Mouse (Mus musculus) ZHBTc4 (cell line): Measurements from ENCODE around the gene Robo4.

Experiments
- DNase-seq: peaks from one replicate; pipeline ENCODE4 v3.0.0-alpha.2; 2011; ENCODE audit warnings: low read depth, low spot score

Robo4 gene

GRCm38 (mm10) chr9:37402501-37402900, 804 bp downstream of the Robo4 start:
- no peak for DNase-seq

- no peak for DNase-seq
Measured at GRCm38 (mm10) chr9:37403011-37403410, 1.3 kb downstream of the Robo4 start.

- DNase-seq = peak; percentile 70
Measured at GRCm38 (mm10) chr9:37406372-37406771, 4.7 kb downstream of the Robo4 start.

GRCm38 (mm10) chr9:37407850-37408502, 6.3 kb downstream of the Robo4 start:
- DNase-seq = peak; percentile 56

GRCm38 (mm10) chr9:37409698-37410445, 8.2 kb downstream of the Robo4 start:
- DNase-seq = no peak

- DNase-seq = no peak
Measured at GRCm38 (mm10) chr9:37412989-37413388, 11.3 kb downstream of the Robo4 start.

GRCm38 (mm10) chr9:37414666-37415065, 13.0 kb downstream of the Robo4 start:
- no peak for DNase-seq

- DNase-seq = no peak
Measured at GRCm38 (mm10) chr9:37418791-37419190, 17.1 kb downstream of the Robo4 start.

GRCm38 (mm10) chr9:37420676-37421075, 19.0 kb downstream of the Robo4 start:
- DNase-seq = peak; percentile 98

GRCm38 (mm10) chr9:37421239-37421638, 19.5 kb downstream of the Robo4 start:
- peak; percentile 40 for DNase-seq

- DNase-seq = peak; percentile 18
Measured at GRCm38 (mm10) chr9:37429326-37429725, 27.6 kb downstream of the Robo4 start.

- DNase-seq = peak; percentile 93
Measured at GRCm38 (mm10) chr9:37430582-37430981, 28.9 kb downstream of the Robo4 start.

- DNase-seq = peak; percentile 52
Measured at GRCm38 (mm10) chr9:37432026-37432666, 30.4 kb downstream of the Robo4 start.

GRCm38 (mm10) chr9:37432720-37433421, 31.2 kb downstream of the Robo4 start, which contains the start of gene Robo3:
TSS of gene Robo3 (minus strand) at chr9:37433246.
- DNase-seq = peak; percentile 34

GRCm38 (mm10) chr9:37433823-37434560, 32.3 kb downstream of the Robo4 start:
- DNase-seq = no peak

- no peak for DNase-seq
Measured at GRCm38 (mm10) chr9:37434932-37435331, 33.2 kb downstream of the Robo4 start.

GRCm38 (mm10) chr9:37435616-37436015, 33.9 kb downstream of the Robo4 start:
- DNase-seq = no peak

- no peak for DNase-seq
Measured at GRCm38 (mm10) chr9:37437772-37438735, 36.4 kb downstream of the Robo4 start.

GRCm38 (mm10) chr9:37452401-37452800, 50.7 kb downstream of the Robo4 start:
- peak; percentile 64 for DNase-seq

GRCm38 (mm10) chr9:37453328-37453727, 51.6 kb downstream of the Robo4 start:
- DNase-seq = no peak
